Mouse (Mus musculus) cerebellum, adult 9-10 months (tissue): ENCODE data around the gene Chn1.

Experiments
- DNase-seq: peaks from one replicate; pipeline ENCODE4 v3.0.0; 2022

The Chn1 gene

DNA sequence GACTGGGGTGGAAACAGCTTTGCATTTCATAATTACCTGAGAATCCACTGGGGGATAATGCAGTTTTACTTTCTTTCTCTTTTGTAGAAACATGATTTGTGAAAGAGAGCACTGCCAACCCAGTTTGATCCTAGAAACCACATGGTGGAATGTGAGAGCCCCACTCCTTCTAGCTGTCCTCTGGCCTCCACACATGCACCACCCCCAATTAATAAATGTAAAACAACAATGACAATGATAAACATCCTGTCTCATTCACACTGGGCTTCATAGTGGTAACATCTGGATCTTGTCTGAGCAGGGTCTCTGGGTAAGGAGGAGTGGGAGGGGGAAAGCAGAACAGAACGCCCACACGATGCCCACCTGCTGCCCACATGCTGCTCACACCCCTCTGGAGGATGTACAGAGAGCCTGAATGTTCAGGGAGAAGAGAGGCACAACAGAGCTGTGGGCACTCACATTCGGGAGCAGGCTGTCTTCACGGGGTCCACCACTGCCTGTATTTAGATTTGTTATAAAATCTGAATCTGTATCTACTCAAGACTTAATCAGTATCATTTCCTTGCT is 156.6 kb downstream of the Chn1 start:
- DNase-seq = no peak

DNA sequence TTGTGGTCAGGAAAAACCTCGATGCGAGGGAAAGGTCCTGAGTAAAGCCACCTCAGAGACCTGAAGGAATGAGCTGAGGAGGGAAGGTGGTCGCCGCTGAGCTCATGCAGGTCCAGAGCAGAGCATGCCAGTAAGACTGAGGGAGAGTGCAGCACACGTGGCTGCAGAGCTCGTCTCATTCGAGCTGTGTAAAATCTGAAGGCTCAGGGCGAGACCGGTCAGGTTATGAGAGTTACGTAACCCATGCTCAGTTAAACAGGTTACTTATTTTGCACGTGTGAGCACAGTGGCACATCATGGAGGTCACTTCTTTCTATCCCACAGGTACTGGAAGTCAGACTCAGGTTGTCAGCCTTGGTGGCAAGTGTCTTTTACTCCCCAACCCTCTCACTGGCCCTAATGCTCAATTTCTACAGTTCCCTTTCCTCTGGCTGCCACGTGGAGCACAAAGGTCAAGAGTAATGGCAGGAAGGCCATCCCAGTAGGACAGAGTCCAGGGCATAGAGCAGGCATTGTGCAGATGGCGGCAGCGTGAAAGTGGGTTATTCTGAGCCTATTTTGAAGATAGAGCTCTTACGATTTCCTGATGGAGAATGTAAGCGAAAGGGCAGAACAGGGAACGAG is 158.6 kb downstream of the Chn1 start:
- no peak for DNase-seq

DNA sequence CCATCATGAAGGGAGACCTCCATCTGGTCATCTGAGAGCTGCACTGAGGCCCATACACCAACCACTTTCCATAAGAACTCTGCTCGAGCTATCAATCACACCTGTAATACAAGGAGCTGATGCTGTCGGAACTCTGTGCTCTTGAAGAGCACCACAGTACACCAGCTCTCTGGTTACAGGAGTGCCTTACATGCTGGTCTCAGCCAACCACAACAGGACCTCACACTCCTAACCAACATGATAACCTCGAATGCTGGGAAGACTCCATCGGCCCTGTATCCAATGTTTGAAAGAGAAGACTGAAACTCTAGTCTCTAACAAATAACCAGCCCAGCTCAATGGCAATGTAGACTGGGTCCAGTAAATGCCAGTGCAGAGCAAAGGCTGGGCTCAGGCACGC is 159.7 kb downstream of the Chn1 start:
- no peak for DNase-seq

DNA sequence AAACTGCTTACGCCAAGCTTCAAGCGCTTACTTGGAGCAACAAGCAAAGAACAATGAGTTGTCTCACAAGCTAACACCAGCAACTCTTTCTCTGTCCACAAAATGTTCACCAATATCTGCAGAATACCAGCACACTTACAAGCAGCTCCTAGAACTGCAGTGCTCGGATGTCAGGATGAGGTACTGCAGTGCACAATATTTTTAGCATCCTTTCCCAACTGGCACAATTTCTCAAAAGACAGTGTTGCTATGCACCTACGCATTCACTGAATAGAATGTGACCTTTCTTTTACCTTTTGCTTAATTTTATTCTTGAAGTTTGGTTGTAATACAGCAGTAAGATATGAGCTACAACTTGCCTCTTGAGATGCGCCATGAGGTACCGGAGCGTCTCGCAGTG is 160.8 kb downstream of the Chn1 start:
- DNase-seq = no peak

DNA sequence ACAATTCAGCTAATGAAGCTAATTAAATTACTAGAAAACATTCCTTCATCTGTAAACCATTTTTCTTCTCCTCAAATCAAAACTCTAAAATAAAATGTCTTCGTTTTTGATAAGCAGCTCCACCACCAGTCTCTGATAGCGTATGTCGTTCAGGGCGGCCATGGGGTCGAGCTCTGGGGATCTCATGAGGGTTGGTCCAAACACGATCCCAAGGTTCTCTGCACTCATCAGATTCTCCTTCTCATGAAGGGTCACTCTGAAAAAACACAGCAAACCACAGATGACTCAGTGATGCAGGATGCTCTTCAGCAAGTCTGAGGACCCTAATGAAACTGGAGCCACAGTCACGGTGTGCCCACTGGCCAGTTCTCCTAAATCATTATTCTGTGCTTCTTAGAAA is 162.2 kb downstream of the Chn1 start:
- no peak for DNase-seq

DNA sequence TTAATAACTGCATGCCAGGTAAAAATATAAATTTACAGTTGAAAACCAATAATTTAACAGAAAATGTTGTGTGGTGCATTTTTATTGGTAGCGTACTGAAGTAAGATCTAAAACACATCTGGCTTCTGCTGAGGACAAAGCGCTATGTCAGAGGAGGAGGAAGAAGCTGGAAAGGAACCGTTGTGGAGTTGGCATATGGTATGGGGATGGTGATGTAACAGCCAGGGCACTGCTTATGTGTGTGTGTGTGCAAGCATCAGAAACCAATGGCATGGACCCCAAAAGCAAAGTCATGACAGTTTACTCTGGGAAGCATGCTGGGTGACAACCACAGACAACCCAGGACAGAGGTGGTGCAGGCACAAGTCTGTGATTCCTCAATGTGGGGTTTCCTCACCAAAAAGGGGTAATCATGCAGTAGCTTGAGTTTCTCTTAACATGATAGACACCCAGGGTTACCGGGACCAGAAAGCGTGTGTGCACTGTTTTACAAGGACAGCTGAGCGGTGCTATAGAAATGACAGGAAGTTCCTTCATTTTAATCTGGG is 162.7 kb downstream of the Chn1 start:
- no peak for DNase-seq

DNA sequence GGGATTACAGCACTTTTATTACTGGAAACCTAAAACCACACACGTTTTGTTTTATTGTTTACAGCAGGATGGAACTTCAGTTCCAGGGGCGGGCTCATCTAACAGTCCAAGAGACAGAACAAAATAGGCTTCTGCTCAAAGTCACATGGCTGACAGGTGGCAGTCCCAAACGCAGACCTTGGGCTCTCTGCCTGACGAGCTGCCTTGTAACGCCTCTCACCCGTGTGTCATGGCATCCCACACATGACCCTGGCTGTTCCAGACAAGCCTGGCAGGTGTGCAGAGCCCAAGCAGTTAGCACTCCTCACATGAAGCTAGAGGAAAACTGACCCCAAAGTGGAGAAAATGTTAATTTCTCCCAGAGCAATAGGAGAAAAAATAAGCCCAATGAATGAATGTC is 163.3 kb downstream of the Chn1 start:
- DNase-seq = no peak

DNA sequence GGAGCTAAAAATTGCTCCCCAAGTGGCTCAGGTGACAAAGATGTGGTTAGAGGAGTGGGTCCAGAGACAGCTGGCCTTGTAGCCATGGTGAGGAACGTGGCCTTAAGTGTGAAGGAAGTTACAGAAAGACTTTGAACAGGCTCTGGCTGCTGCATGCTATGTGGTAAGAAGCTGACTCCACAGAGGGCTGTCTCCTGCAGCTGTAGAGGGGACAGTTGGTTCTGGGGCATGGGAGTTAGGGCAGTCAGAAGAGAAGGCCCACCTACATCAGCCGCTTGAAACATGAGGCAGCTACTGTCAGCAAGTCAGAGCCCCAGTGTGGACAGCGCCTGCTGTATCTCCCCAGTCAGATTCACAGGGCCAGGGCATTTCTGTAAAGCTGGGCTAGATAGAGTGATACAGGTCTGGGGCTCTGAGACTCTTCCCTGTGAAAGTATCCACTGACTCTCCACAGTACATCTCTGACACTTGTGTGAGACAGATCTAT is 165.4 kb downstream of the Chn1 start:
- no peak for DNase-seq

DNA sequence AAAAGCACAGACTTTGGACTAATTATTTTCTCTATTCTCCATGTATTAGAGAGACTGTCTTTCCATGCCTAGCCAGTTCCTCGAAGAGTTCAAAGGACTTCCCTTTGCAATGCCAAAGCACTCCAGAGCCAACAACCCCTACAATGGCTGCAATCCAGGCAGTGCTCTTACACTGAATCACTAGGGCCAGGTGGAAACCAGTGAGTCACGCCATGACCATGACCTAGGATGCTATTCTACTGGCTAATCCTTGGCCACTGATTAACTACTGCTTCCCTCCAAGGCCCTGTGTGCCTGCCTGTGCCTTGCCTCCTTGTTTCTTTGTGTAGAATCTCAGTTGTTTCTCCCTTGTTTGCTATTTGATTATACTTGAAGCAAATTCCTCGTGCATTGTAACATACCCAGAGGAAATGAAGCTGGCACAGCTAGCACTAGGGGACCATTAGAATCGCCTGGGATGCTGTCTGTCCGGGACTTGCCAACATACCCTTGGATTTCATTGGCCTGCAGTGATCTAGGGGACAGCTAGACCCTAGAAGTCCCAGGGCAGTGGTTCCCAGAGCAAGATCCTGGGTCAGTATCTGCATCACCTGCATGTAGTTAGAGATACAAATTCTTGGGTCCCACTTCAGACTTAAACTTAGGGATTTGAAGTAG is 166.0 kb downstream of the Chn1 start:
- no peak for DNase-seq

DNA sequence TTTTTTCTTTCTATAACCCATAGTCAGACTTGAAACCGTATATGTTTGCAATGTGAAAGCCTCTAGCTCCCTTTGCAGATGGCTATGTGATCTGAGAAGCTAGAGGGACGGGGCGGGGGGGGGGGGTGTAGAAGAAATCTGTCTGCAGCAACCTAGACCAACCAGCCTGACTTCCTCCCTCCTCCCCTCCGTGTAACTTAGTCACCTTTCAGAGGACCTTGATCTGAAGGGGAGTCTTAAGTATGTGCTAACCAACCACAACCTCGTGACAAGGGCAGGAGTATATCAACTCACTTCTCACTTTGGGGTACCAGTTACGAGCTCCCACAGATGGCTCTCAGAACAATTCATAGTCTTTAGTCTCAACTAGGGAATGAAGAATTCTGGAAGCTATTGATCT is 166.8 kb downstream of the Chn1 start:
- DNase-seq = no peak

DNA sequence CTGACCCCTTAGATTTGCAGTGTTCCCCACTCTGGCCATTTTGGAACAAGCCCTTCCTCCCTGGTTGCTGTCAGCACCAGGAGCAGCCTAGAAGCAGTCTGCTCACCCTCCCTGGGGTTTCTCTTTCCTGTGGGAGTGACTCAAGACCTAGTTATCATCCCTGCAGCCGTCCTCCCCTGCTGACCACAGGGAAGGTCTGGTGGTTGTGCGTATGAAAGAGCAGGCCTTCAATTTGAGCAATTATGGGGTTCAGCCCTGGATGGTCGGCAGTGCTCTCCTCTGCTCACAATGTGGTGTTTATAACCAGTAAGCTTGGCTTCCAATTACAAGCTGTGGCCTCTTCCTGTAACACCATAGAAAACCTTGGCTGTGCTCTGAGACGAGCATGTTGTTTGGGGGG is 167.5 kb downstream of the Chn1 start:
- no peak for DNase-seq

DNA sequence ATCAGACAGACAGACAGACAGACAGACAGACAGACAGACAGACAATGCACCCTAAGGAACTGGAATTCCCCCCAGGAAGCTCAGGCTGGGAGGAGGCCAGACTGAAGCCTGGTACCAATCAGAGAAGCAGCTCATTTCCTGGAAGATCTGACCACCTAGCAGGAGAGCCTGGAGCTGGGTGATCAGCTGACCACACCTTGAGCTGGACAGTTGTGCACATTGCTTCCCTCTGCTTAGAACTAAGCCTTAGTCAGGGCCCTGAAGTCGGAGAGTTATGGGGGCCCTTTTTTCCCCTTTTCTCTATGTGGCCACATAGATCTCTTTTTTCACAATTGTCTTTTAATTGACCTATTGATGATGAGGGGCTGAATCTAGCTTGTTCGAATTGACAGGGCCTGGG is 168.0 kb downstream of the Chn1 start:
- DNase-seq = no peak

DNA sequence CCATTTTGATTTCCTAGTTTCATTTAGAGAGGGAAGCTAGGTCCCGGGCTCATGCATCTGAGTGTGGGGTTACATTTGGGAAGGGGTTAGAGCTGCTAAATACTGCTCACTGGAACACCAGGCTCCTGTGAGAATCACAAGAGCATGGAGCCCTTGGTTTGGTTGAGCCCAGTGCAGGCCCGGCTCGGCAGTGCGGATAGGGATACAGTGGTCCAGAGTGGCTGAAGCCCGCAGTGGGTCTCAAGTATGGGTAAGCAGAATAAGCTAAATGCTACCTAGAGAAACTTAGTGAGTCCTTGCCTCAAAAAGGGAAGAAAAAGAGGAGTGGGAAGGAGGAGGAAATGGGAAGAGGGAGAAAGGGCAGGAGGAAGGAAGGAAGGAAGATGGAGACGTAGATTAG is 168.5 kb downstream of the Chn1 start:
- no peak for DNase-seq

DNA sequence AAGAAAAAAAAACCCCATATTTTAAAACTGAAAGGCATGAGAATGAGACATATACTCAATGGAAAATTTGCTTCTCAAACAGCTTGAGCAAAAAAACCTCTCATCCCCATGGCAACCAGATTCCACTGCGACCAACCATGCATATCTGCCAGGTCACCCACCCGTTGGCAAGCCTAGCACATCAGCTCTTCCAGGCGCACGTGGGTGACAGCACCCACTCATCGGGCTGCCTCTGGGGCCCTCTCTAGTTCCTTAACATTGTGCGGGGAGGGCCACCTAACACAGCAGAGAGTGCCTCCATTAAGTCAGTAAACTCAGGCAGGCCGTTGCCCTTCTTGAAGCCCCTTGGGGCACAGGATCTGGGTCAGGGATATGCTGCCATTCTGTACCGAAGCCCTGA is 170.1 kb downstream of the Chn1 start:
- no peak for DNase-seq

DNA sequence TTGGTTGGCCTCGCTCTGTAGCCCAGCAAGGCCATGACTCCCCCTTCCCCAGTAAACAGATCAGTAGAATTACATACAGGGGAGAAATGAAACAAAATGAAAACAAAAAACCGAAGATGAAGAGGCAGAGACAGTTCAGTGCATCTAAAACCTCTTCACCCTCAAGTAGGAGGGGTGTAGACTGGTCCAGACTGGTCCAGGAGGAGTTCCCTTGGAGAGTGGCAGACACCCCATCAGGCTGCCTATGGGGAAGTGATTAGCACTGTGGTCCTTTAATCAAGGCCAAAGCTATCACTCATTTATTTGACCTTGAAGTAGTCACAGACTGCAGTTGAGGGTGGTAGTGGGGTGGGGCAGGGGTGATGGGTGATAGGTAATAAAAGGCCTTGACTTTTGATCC is 170.6 kb downstream of the Chn1 start:
- no peak for DNase-seq

DNA sequence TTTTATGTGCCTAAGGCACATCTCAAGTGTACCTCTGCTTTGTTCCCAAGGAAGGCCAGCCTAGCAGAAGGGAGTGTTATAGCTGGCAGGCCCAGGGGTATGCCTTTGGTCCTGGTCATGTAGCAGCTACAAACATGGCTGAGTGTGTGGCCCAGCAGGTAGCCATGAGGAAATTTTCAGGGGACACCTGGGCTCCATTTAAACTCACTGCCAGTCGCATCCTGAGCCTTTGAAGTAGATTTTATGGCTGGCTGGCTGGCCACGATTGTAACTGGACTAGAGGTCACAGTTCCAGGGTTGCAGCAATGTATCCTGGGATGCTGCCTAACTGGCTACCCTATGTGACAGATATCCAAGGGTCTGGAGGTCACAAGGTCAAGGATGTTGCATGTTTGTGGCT is 174.5 kb downstream of the Chn1 start:
- no peak for DNase-seq

DNA sequence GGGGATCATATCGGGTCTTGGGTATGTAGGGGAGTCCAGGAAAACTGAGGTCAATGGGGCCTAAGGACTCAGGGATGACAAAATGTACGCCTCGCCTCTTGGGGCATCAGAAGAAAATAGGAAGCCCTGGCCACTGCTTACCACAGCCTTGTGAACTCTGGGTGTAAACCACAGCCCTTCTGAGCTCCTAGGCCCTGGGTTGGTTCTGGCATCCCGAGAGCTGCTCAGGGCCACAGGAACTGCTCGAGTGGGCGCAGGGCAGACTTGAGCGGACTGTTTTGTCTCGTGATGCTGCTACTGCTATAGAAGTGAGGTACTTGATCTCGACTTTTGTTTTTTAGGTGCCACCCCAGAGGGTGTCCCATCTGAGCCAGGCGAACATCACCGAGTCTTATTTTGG is 177.4 kb downstream of the Chn1 start:
- no peak for DNase-seq

DNA sequence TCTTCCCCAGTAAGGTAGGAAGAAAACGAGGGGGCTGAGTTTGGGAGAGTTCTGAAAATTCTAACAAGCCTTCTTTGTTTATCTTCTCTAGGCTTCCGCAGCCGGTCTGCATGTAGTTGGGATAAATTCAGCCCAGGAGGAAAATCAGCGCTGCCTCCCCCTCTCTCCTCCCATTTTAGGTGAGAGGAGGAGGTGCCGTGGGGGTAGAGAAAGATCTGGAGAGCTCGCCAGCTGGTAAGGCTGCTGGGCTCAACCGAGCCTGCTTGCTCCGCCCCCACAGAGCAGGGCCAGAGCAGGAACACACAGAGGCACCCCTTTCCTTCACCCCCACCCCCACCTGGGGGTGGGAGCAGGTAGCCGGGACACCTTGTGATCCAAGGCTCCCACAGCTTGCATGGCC is 178.4 kb downstream of the Chn1 start:
- no peak for DNase-seq

DNA sequence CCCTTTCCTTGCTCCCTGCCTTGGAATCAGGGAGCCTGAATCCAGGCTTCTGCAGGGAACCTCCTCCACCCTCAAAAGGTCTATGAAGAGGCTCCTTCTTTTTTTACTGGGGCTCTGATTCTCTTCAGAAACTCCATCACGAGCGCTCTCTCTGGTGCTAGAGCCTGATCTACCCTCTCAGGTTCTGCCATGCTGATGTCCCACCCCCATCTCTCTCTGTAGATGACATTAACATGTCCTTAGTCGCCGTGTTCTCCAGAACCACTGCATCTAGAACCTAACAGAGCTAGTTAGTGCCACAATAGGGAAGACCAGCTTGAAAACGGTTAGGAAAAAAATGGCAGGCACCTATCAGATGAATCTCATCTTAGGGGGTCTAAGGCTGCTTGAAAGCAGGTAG is 178.8 kb downstream of the Chn1 start:
- DNase-seq = no peak

DNA sequence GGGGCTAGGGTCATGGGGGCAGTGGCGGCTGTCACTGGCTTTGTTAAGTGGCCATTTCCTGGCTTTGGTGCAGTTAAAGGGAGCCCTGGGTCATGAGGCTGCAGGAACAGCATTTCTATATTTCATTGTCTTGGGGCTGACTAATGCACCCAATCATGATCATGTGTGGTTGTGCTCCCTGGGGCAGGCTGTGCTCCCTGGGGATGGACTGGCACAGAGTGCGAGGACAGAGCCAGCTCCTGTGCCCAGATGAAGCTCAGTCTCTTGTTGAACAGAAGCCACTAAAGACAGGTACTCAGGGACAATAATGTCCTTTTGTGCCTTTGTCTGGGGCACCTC is 182.1 kb downstream of the Chn1 start:
- no peak for DNase-seq

DNA sequence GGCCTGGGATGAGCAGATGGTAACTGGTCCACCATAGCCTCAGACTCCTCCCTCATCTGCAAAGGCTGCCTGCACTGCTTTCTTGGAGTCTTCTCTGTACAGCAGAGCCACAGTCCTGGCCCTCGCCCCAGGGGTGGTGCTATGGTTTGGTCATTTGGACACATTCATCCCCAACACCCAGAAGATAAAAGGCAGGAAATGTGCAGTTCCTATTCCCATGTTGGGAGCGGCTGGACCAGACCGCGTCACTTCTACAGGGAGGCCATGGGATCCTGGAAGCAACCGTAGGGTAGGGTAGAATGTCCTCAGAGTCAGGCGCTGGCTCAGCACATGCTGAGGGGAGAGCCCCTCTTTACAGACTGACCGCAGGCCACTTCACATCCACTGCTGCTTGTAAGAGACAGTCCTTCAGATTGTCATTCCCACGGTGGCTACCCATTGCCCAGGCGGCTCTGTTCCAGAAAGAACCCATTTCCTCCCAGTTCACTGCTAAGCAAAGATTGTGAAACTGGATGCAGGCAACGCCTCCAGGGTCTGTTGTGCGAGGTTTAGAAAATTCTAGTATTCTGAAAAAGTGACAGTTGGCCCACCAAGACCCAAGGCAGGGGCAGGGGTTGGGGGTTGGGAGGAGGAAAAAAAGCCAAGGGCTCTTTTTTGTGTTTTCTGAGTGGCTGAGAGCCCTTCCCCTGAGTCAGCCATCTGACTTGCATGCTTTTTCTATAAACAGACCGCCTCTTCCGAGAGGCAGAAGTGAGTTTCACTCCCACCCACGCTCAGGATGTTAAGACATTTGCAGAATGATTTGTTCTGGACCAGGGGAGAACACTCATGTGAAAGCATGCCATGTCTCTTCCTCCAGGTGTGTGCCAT is 182.7 kb downstream of the Chn1 start:
- DNase-seq = no peak

DNA sequence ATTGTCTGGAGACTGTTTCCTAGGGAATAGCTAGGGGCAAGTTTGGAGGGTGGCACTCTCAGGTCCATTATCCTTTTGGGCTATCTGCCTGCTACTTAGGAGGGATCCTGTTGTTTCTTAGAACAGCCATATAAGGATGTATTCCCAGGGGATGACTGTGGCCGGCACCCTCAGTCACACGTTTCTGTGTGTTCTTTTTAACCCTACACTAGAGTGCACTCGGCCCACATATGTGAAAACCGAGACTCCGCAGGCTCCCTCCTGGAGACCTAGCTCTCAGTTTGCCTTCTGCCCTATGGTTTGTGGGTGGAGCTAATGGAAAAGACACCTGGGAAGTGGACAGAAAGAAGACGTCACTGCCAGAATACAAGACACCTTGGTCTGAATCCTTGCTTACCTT is 183.9 kb downstream of the Chn1 start:
- DNase-seq = no peak

DNA sequence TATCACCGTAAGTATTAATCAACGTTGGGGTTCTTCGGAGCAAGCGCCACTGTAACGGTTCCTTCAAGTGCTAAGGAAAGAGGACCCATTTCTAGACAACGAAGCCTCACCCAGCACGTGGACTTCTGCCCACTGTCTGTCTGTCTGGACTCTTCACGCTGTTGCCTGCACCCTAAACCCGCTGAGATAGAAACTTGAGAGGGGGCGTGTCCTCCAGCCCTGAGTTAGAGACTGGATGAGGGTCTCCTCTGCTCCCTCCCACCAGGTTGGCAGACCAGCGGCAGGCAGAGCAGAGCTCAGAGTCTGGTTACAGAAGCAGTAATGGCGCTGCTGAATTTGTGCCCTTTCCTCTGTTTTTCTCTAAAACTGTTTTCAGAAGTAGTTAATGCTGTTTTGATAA is 185.0 kb downstream of the Chn1 start:
- no peak for DNase-seq

DNA sequence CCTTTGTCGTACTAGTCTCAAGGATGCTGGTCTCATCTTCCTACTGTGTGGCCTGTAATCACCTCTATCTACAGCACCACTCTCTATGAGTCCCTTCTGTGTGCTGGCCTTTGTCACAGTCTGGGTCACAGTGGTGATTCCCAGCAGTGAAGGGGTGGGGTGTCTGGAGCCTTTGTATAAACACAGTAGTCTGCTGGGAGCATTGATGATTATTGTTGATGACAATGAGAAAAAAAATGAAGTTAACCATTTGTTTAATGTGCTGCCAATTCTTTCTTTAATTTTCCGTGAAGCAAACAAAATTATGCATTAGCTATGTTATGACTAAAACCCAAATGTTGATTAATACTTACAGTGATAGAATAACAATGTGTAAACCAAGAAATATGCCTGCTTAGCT is 186.2 kb downstream of the Chn1 start:
- no peak for DNase-seq
